Mouse (Mus musculus) small intestine, adult 2 months (tissue): Measurements from ENCODE around the gene C2cd3. TPM values are rescaled to one million over a fixed set of nuclear protein-coding genes. Genes with fewer than 3 reads are reported as not detected.
A peak's percentile ranks its signal among the peaks of the same experiment; 100 is the strongest.

Source experiments
- H3K27ac ChIP-seq: fragments of 200-500 bp; 2 replicates; pipeline ENCODE4 v1.5.1; 2012; ENCODE audit warnings: low read depth, low read length, control low read depth, inconsistent platforms; ENCODE audit not compliant: insufficient read depth
- H3K27me3 ChIP-seq: fragments of 200-500 bp; 2 replicates; pipeline ENCODE4 v1.6.1; 2012; ENCODE audit warnings: mild to moderate bottlenecking, moderate library complexity, low read length, inconsistent platforms; ENCODE audit not compliant: control insufficient read depth, insufficient read depth
- H3K36me3 ChIP-seq: fragments of 200-500 bp; 2 replicates; pipeline ENCODE4 v1.6.1; 2012; ENCODE audit warnings: mild to moderate bottlenecking, low read length, control low read depth, inconsistent platforms; ENCODE audit not compliant: control insufficient read depth, insufficient read depth
- H3K4me1 ChIP-seq: fragments of 200-500 bp; 2 replicates; pipeline ENCODE4 v1.6.1; 2012; ENCODE audit warnings: low read length, inconsistent platforms, mixed read lengths; ENCODE audit not compliant: control insufficient read depth, insufficient read depth, insufficient read length
- H3K4me3 ChIP-seq: fragments of 200-500 bp; 2 replicates; pipeline ENCODE4 v1.5.1; 2012; ENCODE audit warnings: low read depth, mild to moderate bottlenecking, control low read depth, inconsistent platforms, low read length, moderate library complexity
- CTCF ChIP-seq: fragments of 200-500 bp; IDR thresholded peaks from 2 replicates; pipeline ENCODE4 v1.5.1; 2012; ENCODE audit warnings: low read depth, mild to moderate bottlenecking, control low read depth, inconsistent platforms, low read length, moderate library complexity, mixed read lengths; ENCODE audit not compliant: insufficient replicate concordance, insufficient read length; ENCODE audit errors: extremely low read depth
- POLR2A ChIP-seq: fragments of 200-500 bp; IDR thresholded peaks from 2 replicates; pipeline ENCODE4 v1.6.1; 2012; ENCODE audit warnings: low read depth, mild to moderate bottlenecking, control low read depth, inconsistent platforms, low read length, moderate library complexity
- WGBS: fragments of 180-500 bp; shearing (Covaris S2); methylation state at CpG from one replicate; pipeline ENCODE4 v1.1.7; 2018; 5-methylcytosine and 5-hydroxymethylcytosine counted together
- polyA plus RNA-seq: library from polyadenylated mRNA; depleted of rRNA; stranded (reverse); fragments of >200 nt; gene quantifications from 2 replicates; pipeline ENCODE4 v1.2.3, GENCODE M21; 2012

The C2cd3 gene
- polyA plus RNA-seq, 1 experiment = 10.1 TPM

DNA sequence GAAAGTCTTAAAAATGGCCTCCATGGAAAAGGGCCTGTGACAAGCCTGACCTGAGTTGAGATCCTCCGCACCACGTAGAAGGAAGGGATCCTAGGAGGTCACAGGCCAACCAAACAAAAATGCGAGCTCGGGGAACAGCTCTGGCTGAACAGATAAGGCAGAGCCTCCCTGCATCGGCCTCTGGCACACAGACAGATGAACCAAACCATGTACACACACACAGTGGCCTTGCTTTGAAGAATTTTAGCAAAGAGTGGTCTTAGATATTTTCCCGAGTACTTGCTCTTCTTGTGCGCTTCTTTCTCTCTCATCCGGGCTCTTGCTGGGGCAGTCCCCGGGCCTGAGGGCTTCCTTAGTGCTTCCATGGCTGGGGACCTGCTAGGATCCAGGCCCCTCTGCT lies 91.2 kb downstream of the C2cd3 start:
- no peaks in the 10 kb centered on the region for H3K27me3 ChIP-seq
- peaks cover 31% of the 10 kb centered on the region for H3K4me1 ChIP-seq
- H3K36me3 ChIP-seq = peaks cover 5% of the 10 kb centered on the region
- TF ChIP-seq CTCF (no peak), POLR2A (no peak)
- no peak overlapping the region for H3K4me3 ChIP-seq
- H3K27ac ChIP-seq = no peak overlapping the region
- 66% methylated on average over 9 of the region's 9 CpGs for WGBS

DNA sequence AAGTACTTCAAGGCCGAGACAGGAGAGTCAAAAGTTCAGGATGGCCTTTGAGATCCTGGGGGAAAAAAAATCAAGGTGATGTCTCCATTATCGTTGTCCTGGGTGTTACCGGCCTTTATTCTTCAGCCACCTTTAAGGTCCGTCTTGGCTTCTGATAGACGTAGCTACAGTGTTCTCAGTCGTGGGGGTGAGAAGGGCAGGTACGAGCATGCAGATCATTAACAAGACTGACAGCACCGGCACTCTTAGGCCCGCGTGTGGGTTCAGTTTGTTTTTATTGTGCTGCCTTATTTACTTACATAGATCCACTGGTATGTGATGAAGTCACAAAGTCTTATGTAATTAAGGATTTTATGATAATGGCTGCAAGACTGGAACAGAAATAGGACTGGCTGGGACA lies 91.7 kb downstream of the C2cd3 start:
- no peak overlapping the region for H3K4me3 ChIP-seq
- H3K4me1 ChIP-seq = peaks cover 31% of the 10 kb centered on the region
- H3K36me3 ChIP-seq = peaks cover 5% of the 10 kb centered on the region
- no peaks in the 10 kb centered on the region for H3K27me3 ChIP-seq
- 44% methylated on average over 10 of the region's 10 CpGs for WGBS
- no peak for TF ChIP-seq POLR2A
- no peak for TF ChIP-seq CTCF
- no peak overlapping the region for H3K27ac ChIP-seq

DNA sequence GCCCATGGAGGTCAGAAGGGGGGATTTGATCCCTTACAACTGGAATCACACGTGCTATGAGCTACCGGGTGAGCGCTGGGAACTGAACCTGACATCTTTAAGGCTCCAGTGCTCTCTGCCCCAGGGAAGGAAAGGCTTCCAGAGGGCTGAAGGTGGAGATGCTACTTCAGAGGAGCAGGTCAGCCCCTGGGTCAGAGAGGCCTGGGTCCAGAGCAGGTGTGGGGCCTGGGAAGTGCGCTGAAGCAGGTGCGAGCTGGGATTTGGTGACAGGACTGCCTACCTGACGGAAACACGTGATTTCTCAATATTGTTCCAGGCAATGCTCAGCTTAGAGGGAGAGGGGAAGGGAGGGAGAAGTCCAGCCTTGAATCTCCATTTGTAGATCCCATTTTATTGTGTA lies 92.2 kb downstream of the C2cd3 start:
- no peak overlapping the region for H3K27ac ChIP-seq
- TF ChIP-seq POLR2A (no peak), CTCF (no peak)
- WGBS = 86% methylated on average over 7 of the region's 7 CpGs

DNA sequence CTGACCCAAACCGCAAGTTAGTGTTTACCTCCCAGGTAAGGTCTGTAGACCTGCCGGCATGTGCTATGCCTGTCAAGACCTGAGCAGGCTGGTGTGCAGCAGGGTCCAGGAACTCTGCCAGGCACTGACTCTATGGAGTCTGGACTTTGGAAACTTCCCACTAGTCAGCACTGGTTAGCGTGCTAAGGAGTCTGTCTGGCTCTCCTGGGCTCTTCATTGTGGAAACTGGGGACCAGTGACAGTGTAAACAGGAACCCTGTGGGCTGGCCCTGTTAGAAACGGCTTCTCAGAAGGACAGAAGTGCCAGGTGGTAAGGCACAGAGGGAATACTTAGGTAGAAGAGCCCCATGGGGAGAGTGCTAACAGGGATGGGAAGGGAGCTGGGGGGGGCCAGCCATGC lies 93.2 kb downstream of the C2cd3 start:
- Histone ChIP-seq H3K4me1 (peaks cover 31% of the 10 kb centered on the region), H3K27ac (peak overlapping the region; percentile 89), H3K4me3 (peak overlapping the region; percentile 18), H3K36me3 (peaks cover 3% of the 10 kb centered on the region; the same call in 1 of the 2 replicates), H3K27me3 (no peaks in the 10 kb centered on the region)
- WGBS = 13% methylated on average over 4 of the region's 4 CpGs
- TF ChIP-seq CTCF (no peak), POLR2A (no peak)

More for the DNA sequence above, 92.2 kb downstream of the C2cd3 start:
- H3K4me1 ChIP-seq = peaks cover 31% of the 10 kb centered on the region
- peaks cover 5% of the 10 kb centered on the region for H3K36me3 ChIP-seq
- H3K4me3 ChIP-seq = no peak overlapping the region
- H3K27me3 ChIP-seq = no peaks in the 10 kb centered on the region

DNA sequence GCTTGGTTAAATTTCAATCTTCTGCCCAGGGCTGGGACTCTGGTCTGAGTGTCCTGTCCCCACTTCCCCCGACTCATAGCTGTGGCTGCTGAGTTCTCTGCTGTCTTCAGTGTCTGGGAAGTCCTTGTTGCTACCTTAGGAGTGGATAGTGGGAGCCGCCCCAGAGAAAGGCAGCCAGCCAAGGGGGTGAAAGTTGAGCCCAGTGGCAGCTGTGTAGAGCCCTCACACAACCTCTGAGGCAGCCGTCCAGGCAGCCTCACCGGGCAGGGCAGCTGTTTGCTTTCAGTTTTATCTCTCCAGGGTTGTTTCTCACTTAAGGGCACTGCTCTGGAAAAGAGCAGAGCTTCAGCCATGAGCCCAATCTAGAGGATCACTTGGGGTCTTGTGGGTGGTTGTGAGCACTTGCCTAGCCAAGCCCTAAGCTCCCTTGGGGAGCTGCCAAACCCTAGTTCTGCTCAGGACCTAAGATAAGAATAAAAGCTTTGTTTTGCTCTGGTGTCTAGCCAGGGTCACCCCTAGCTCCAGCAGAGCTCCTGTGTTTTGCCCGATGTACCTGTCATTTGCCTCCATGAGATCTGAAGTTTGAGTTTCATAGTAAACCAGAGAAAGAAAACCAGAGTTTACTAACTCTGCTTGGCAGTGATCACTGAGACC lies 93.8 kb downstream of the C2cd3 start:
- Histone ChIP-seq H3K27ac (peak overlapping the region; percentile 89), H3K4me3 (peak overlapping the region; percentile 18), H3K4me1 (peaks cover 31% of the 10 kb centered on the region), H3K27me3 (no peaks in the 10 kb centered on the region), H3K36me3 (peaks cover 3% of the 10 kb centered on the region; the same call in 1 of the 2 replicates)
- TF ChIP-seq POLR2A (no peak), CTCF (no peak)
- WGBS = 3% methylated on average over 5 of the region's 5 CpGs

GRCm38 (mm10) chr7:100466781-100467510 lies 94.9 kb downstream of the C2cd3 start:
- no peak overlapping the region for H3K27ac ChIP-seq
- H3K36me3 ChIP-seq = peaks cover 3% of the 10 kb centered on the region; the same call in 1 of the 2 replicates
- no peaks in the 10 kb centered on the region for H3K27me3 ChIP-seq
- H3K4me1 ChIP-seq = peaks cover 22% of the 10 kb centered on the region
- WGBS = 77% methylated on average over 11 of the region's 11 CpGs
- TF ChIP-seq CTCF = no peak
- no peak for TF ChIP-seq POLR2A
- H3K4me3 ChIP-seq = no peak overlapping the region

GRCm38 (mm10) chr7:100468761-100469160 lies 96.7 kb downstream of the C2cd3 start:
- 90% methylated on average over 6 of the region's 6 CpGs for WGBS

More at GRCm38 (mm10) chr7:100468761-100469160, 96.7 kb downstream of the C2cd3 start:
- peaks cover 22% of the 10 kb centered on the region for H3K4me1 ChIP-seq
- no peaks in the 10 kb centered on the region for H3K27me3 ChIP-seq
- H3K4me3 ChIP-seq = no peak overlapping the region
- peaks cover 3% of the 10 kb centered on the region; the same call in 1 of the 2 replicates for H3K36me3 ChIP-seq
- TF ChIP-seq CTCF (no peak), POLR2A (no peak)
- H3K27ac ChIP-seq = no peak overlapping the region
